Mouse (Mus musculus) testis, adult 2 months (tissue): Measurements from ENCODE around the gene Slc8a3. TPM values are rescaled to one million over a fixed set of nuclear protein-coding genes. Genes with fewer than 3 reads are reported as not detected.
A peak's percentile ranks its signal among the peaks of the same experiment; 100 is the strongest.

Experiments
- H3K27ac ChIP-seq: fragments of 200-500 bp; 2 replicates; pipeline ENCODE4 v1.5.1; 2012; ENCODE audit warnings: low read depth, low read length; ENCODE audit not compliant: control insufficient read depth, insufficient read depth
- H3K27me3 ChIP-seq: fragments of 200-500 bp; 2 replicates; pipeline ENCODE4 v1.6.1; 2012; ENCODE audit warnings: mild to moderate bottlenecking, low read length, moderate library complexity; ENCODE audit not compliant: control insufficient read depth, insufficient read depth
- H3K36me3 ChIP-seq: fragments of 200-500 bp; 2 replicates; pipeline ENCODE4 v1.6.1; 2012; ENCODE audit warnings: mild to moderate bottlenecking, low read length; ENCODE audit not compliant: control insufficient read depth, insufficient read depth
- H3K4me1 ChIP-seq: fragments of 200-500 bp; 2 replicates; pipeline ENCODE4 v1.6.1; 2012; ENCODE audit warnings: low read length; ENCODE audit not compliant: control insufficient read depth, insufficient read depth
- H3K4me3 ChIP-seq: fragments of 200-500 bp; 2 replicates; pipeline ENCODE4 v1.5.1; 2012; ENCODE audit warnings: low read depth, mild to moderate bottlenecking, low read length, moderate library complexity, mixed read lengths; ENCODE audit not compliant: control insufficient read depth
- CTCF ChIP-seq: fragments of 200-500 bp; IDR thresholded peaks from 2 replicates; pipeline ENCODE4 v1.5.1; 2012; ENCODE audit warnings: low read depth, mild to moderate bottlenecking, inconsistent platforms, low read length, moderate library complexity; ENCODE audit not compliant: control insufficient read depth, insufficient read depth, insufficient replicate concordance
- POLR2A ChIP-seq: fragments of 200-500 bp; IDR thresholded peaks from 2 replicates; pipeline ENCODE4 v1.6.1; 2012; ENCODE audit warnings: low read depth, mild to moderate bottlenecking, inconsistent platforms, low read length, moderate library complexity; ENCODE audit not compliant: control insufficient read depth
- polyA plus RNA-seq: library from polyadenylated mRNA; depleted of rRNA; stranded (reverse); fragments of >200 nt; gene quantifications from 2 replicates; pipeline ENCODE4 v1.2.3, GENCODE M21; 2012; rRNA removed

Slc8a3 gene
- polyA plus RNA-seq, 1 experiment: 0.07 TPM

DNA sequence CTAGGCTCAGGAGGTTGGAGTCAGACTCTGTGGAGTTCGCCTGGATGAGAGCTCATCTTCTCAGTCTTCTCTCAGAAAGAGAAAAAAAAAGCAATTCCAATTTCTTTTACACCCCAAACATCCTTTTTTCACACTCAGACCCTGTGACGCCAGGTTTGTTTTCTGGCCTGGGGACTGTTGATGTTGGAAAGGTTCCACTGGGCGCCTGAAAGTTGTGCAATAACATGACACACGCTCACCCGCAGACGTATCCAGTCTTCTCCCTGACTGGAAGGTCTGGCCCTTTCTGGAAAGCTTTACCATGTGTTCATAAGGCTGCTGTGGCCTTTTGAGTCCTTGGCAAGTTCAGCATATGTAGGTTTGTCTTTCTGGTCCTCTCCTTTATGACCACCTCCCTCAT lies 177.3 kb downstream of the Slc8a3 start:
- H3K27ac ChIP-seq: peak overlapping the region; percentile 71
- no peaks in the 10 kb centered on the region for H3K36me3 ChIP-seq
- H3K27me3 ChIP-seq: no peaks in the 10 kb centered on the region
- no peak for TF ChIP-seq CTCF
- no peak for TF ChIP-seq POLR2A
- H3K4me1 ChIP-seq: 0 out of 2 replicates have a peak, but pooled peaks cover 2% of the 10 kb centered on the region
- H3K4me3 ChIP-seq: no peak overlapping the region

DNA sequence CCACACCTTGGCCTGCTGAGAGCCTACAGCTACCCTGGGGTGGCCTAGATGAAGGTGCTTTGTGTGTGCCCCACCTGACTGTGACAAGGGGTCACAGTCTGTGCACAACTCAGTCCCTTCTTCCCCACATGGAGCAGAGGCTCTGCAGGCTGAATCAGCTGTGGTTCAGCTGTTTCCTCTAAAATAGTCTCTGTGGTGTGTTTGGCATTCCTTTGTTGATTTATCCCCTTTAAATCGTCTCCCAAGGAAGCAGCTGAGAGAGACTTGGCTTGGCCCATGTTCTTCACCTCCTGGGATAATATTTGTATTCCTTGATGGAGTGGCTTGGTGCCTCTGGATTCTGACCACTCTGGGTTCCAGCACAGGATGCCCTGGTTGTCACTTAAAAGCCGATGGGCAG lies 180.9 kb downstream of the Slc8a3 start:
- Histone ChIP-seq H3K27me3 (no peaks in the 10 kb centered on the region), H3K27ac (no peak overlapping the region), H3K4me1 (0 out of 2 replicates have a peak, but pooled peaks cover 2% of the 10 kb centered on the region), H3K4me3 (no peak overlapping the region), H3K36me3 (no peaks in the 10 kb centered on the region)
- TF ChIP-seq POLR2A (no peak), CTCF (no peak)

DNA sequence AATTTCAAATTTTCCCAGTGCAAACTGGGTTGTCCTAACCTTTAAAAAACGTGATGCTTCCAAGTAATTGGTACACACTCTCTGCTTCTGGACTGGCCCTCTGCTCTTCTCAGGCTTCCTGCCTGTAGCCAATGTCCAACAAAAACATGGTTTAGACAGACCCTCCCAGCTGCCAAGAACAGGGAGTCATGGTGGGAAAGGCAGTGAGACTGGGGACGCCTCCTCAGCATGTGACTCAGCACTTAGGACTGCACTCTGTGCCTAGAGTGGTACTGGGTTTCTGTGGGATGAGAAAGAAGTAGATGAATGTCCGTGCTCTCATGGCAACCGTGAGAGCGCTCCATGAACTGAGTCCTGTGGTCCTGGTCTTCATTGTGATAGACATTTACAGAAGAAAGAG lies 182.1 kb downstream of the Slc8a3 start:
- no peaks in the 10 kb centered on the region for H3K27me3 ChIP-seq
- TF ChIP-seq CTCF (no peak), POLR2A (no peak)
- H3K36me3 ChIP-seq: no peaks in the 10 kb centered on the region
- no peaks in the 10 kb centered on the region for H3K4me1 ChIP-seq
- no peak overlapping the region for H3K27ac ChIP-seq
- H3K4me3 ChIP-seq: no peak overlapping the region

DNA sequence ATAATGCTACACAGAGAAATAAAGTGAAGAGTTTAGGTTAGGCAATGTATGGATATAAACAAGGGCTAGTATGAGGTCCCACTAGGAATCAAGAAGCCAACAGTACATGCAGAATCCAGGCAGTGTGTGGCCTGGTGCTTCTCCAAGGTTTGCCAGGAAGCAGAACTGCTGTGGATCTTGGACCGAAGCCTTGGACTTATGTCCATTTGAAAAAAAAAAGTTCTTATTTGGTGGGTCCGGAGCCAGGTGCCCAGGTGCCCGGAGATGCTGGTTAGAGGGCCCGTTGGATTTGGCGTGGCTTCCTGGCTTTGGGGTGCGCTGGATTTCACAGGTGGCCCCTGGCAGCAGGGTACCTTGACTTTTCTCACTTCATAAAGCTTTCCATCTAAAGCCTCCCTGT lies 185.0 kb downstream of the Slc8a3 start:
- no peak overlapping the region for H3K27ac ChIP-seq
- no peaks in the 10 kb centered on the region for H3K4me1 ChIP-seq
- H3K4me3 ChIP-seq: no peak overlapping the region
- H3K36me3 ChIP-seq: no peaks in the 10 kb centered on the region
- TF ChIP-seq CTCF (no peak), POLR2A (no peak)
- no peaks in the 10 kb centered on the region for H3K27me3 ChIP-seq

Other genes with a start within 250 kb of the Slc8a3 start
- gene Gm4787, start 46.3 kb upstream of the Slc8a3 start, polyA plus RNA-seq: 100 and 130 TPM in 2 replicates
- 32.7 and 38.5 TPM in 2 replicates for gene Adam4, start 88.8 kb upstream of the Slc8a3 start, polyA plus RNA-seq
- 70.1 and 78.5 TPM in 2 replicates for gene Cox16, start 151.9 kb upstream of the Slc8a3 start, polyA plus RNA-seq
- gene Gm20498, start 199.7 kb upstream of the Slc8a3 start, polyA plus RNA-seq: 40.6 and 45.4 TPM in 2 replicates
- gene Synj2bp, start 199.7 kb upstream of the Slc8a3 start, polyA plus RNA-seq: 67.9 and 84.7 TPM in 2 replicates
- gene Adam21, start 235.3 kb upstream of the Slc8a3 start, polyA plus RNA-seq: 9.0 and 13.7 TPM in 2 replicates